Mouse (Mus musculus): ENCODE measurements around the gene Ergic2.
A peak's percentile ranks its signal among the peaks of the same experiment; 100 is the strongest.
"Not testable (repeated sequence)": the region's sequence is repeated elsewhere in the genome, so short reads cannot be mapped to it uniquely, and the experiment has no call there.

Gene Ergic2

GRCm38 (mm10) chr6:148211391-148211876, 740 bp downstream of the Ergic2 start:
- no peak for DNase-seq (ENCODE audit: low spot score)

GRCm38 (mm10) chr6:148207522-148207921, 4.7 kb downstream of the Ergic2 start:
- DNase-seq (ENCODE audit: low spot score): no peak

- DNase-seq (ENCODE audit: low spot score): no peak
Measured at GRCm38 (mm10) chr6:148205134-148205533, 7.0 kb downstream of the Ergic2 start.

- DNase-seq (ENCODE audit: low spot score): no peak
Measured at GRCm38 (mm10) chr6:148199729-148200128, 12.4 kb downstream of the Ergic2 start.

- no peak for DNase-seq (ENCODE audit: low spot score)
Measured at GRCm38 (mm10) chr6:148199177-148199576, 13.0 kb downstream of the Ergic2 start.

GRCm38 (mm10) chr6:148193972-148194701, 18.0 kb downstream of the Ergic2 start:
- no peak for DNase-seq (ENCODE audit: low spot score)

- no peak for DNase-seq (ENCODE audit: low spot score)
Measured at GRCm38 (mm10) chr6:148185694-148186093, 26.5 kb downstream of the Ergic2 start.

GRCm38 (mm10) chr6:148172904-148173303, 39.3 kb downstream of the Ergic2 start:
- no peak for DNase-seq (ENCODE audit: low spot score)

- DNase-seq (ENCODE audit: low spot score): not testable (repeated sequence)
Measured at GRCm38 (mm10) chr6:148152305-148152704, 59.9 kb downstream of the Ergic2 start.

- no peak for DNase-seq (ENCODE audit: low spot score)
Measured at GRCm38 (mm10) chr6:148142421-148142820, 69.8 kb downstream of the Ergic2 start.

- DNase-seq (ENCODE audit: low spot score): no peak
Measured at GRCm38 (mm10) chr6:148141874-148142273, 70.3 kb downstream of the Ergic2 start.

GRCm38 (mm10) chr6:148139288-148139995, 72.7 kb downstream of the Ergic2 start:
- no peak for DNase-seq (ENCODE audit: low spot score)

- peak; percentile 88 for DNase-seq (ENCODE audit: low spot score)
Measured at GRCm38 (mm10) chr6:148135769-148136382, 76.3 kb downstream of the Ergic2 start.

- DNase-seq (ENCODE audit: low spot score): no peak
Measured at GRCm38 (mm10) chr6:148133536-148133935, 78.6 kb downstream of the Ergic2 start.

- DNase-seq (ENCODE audit: low spot score): no peak
Measured at GRCm38 (mm10) chr6:148132314-148132713, 79.9 kb downstream of the Ergic2 start.
